Mouse (Mus musculus) midbrain, embryonic 12.5 days (tissue): ENCODE data around the gene Epas1. TPM values are rescaled to one million over a fixed set of nuclear protein-coding genes. Genes with fewer than 3 reads are reported as not detected.

Experiments used
- ATAC-seq: fragments of 200-750 bp; cut with Nextera tagmentation; 2 replicates; pipeline ENCODE4 v1.8.0; 2017; ENCODE audit warnings: low read depth, moderate TSS enrichment, moderate library complexity; ENCODE audit not compliant: low FRiP score
- H3K27ac ChIP-seq: fragments of 300-500 bp; sonication (generic); replicated peaks from 2 replicates; pipeline ENCODE4 v1.5.1; 2016; ENCODE audit warnings: mild to moderate bottlenecking
- H3K27me3 ChIP-seq: fragments of 300-500 bp; sonication (generic); 2 replicates; pipeline ENCODE4 v1.6.1; 2016; ENCODE audit warnings: mild to moderate bottlenecking
- H3K36me3 ChIP-seq: fragments of 300-500 bp; sonication (generic); 2 replicates; pipeline ENCODE4 v1.6.1; 2016
- H3K4me1 ChIP-seq: fragments of 300-500 bp; sonication (generic); 2 replicates; pipeline ENCODE4 v1.6.1; 2016
- H3K4me2 ChIP-seq: fragments of 300-500 bp; sonication (generic); replicated peaks from 2 replicates; pipeline ENCODE4 v1.6.1; 2016; ENCODE audit warnings: mild to moderate bottlenecking, moderate library complexity
- H3K4me3 ChIP-seq: fragments of 300-500 bp; sonication (generic); 2 replicates; pipeline ENCODE4 v1.5.1; 2016; ENCODE audit warnings: mild to moderate bottlenecking
- H3K9ac ChIP-seq: fragments of 300-500 bp; sonication (generic); replicated peaks from 2 replicates; pipeline ENCODE4 v1.6.1; 2016; ENCODE audit warnings: mild to moderate bottlenecking, moderate library complexity
- H3K9me3 ChIP-seq: fragments of 300-500 bp; sonication (generic); 2 replicates; pipeline ENCODE4 v1.6.1; 2016; ENCODE audit warnings: mild to moderate bottlenecking
- WGBS: fragments of 180-500 bp; shearing (Covaris S2); methylation state at CpG from one replicate; pipeline ENCODE4 v1.1.7; 2016; 5-methylcytosine and 5-hydroxymethylcytosine counted together
- polyA plus RNA-seq: library from polyadenylated mRNA; unstranded; fragments of >200 nt; fragmentation: Nextera tagmentation; extraction: Ambion mirVana; gene quantifications from 2 replicates; pipeline ENCODE4 v1.2.1, GENCODE M21; 2016

Epas1 gene
- polyA plus RNA-seq, 1 experiment from 2014 or later = 3.9 TPM

DNA sequence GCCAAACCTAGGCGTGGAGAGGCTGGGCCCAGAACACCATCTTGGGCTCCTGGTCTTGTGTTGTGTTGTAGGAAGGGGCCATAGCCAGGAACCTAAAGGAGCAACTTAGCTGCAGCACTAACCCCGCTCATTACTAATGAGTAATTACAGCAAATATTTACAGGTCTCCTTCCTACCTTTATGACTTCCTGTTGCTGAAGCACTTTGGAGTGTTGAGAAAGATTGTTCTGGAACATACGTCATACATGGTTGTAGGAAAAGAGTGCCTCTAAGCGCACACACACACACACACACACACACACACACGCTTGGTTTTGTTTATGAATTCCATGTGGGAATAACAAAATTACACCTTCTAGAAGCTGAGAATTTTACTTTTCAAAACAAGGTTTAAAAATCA is 8.4 kb downstream of the Epas1 start:
- WGBS = 92% methylated on average over 5 of the region's 5 CpGs
- H3K27ac ChIP-seq = no peak overlapping the region
- no peak overlapping the region for H3K4me3 ChIP-seq
- ATAC-seq = no peak
- H3K27me3 ChIP-seq = peaks cover 9% of the 10 kb centered on the region
- no peaks in the 10 kb centered on the region for H3K4me1 ChIP-seq
- H3K36me3 ChIP-seq = no peaks in the 10 kb centered on the region
- H3K9me3 ChIP-seq = no peaks in the 10 kb centered on the region
- H3K9ac ChIP-seq = no peak overlapping the region
- no peak overlapping the region for H3K4me2 ChIP-seq

DNA sequence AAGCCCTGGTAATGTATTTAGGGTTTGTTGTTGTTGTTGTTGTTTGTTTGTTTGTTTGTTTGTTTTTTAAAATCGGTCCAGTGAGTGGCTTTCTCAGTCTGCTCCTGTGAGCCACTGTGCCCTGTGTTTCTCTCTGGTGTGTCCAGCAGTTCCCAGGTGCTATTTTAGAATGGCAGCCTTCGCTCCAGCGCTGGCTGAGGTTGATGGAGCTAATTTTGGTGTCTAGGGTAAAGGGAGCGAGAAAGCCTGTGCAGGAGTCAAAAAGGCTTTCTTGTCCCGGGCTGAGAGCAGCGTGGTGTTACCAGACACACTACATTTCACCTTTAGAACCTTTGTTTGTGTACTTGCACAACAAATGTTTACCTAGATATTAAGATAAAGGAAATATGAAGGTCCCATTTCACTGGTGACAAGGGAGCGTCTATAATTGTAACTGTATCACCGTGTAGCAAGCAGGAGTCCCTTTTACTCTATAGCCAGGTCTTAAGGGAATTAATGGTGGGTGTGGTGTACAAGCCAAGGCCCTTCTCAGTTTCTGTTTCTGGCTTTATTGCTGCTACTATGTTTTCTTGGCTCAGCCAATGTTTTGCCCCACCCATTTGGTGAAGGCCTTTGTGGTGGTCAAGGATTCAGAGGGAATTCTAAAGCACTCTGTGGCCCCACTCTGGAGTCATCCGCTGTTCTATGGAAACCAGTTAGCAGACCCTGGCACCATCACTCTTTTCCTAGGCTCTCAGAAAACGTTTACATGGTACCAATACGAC is 9.2 kb downstream of the Epas1 start:
- Histone ChIP-seq H3K27me3 (peaks cover 2% of the 10 kb centered on the region; the same call in 1 of the 2 replicates), H3K4me3 (no peak overlapping the region), H3K9me3 (no peaks in the 10 kb centered on the region), H3K9ac (no peak overlapping the region), H3K4me1 (no peaks in the 10 kb centered on the region), H3K36me3 (no peaks in the 10 kb centered on the region), H3K4me2 (no peak overlapping the region), H3K27ac (no peak overlapping the region)
- WGBS = 86% methylated on average over 11 of the region's 11 CpGs
- no peak for ATAC-seq

DNA sequence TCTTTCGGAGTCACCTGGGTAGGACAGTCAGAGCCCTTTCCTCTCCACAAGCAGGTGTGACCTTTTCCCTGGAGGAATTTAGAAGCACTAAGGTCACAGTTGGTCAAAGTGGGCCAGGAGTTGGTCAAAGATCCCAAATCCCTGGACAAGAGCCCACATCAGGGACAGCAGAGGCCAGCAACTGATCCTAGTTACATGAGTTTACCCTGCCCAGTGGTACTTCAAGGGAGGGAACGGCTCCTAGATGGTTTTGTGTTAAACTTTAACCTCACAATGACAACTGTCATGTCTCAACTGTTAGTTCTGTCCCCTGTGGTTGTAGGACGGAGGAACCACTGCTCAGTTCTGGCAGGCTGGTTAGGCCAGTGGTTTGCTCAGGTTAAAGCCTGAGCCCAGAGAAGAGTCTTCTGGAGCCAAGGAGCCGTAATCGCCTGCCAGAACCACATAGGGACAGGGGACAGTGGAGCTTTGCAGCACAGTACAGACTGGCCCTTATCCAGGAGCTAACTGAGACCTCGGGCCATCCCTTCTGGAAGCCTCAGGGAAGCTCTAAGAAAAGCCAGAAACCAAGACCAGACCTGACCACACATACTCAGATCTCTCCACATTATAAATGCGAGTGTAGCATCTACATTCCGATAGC is 12.4 kb downstream of the Epas1 start:
- Histone ChIP-seq H3K27ac (no peak overlapping the region), H3K27me3 (no peaks in the 10 kb centered on the region), H3K4me3 (no peak overlapping the region), H3K9ac (no peak overlapping the region), H3K4me1 (no peaks in the 10 kb centered on the region), H3K9me3 (no peaks in the 10 kb centered on the region), H3K36me3 (no peaks in the 10 kb centered on the region), H3K4me2 (no peak overlapping the region)
- ATAC-seq = no peak
- 95% methylated on average over 8 of the region's 8 CpGs for WGBS

- WGBS = 91% methylated on average over 4 of the region's 4 CpGs
These were observed 12.9 kb downstream of the Epas1 start for GRCm38 (mm10) chr17:86766412-86766811.

DNA sequence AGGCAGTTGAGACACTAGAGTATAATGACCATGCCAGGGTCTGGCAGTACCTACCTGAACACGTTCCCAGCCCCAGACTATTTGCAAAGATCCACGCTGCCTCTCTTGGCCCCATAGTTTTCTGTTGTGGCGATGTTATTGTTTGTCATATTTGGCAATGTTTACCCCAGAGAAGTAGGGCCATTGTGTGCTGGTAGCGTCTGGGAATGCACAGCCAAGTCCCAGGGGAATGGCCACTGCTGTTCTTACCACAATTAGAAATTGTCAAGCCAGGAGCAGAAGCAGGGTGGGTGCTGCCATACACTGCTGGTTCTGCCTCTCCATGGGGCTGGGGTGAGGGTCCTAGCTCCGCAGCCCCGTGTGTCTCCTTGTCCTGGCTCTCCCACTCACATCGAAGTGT is 15.1 kb downstream of the Epas1 start:
- no peak overlapping the region for H3K27ac ChIP-seq
- no peak overlapping the region for H3K9ac ChIP-seq
- 78% methylated on average over 7 of the region's 7 CpGs for WGBS
- no peaks in the 10 kb centered on the region for H3K36me3 ChIP-seq
- no peaks in the 10 kb centered on the region for H3K4me1 ChIP-seq
- no peak for ATAC-seq
- H3K27me3 ChIP-seq = no peaks in the 10 kb centered on the region
- H3K4me3 ChIP-seq = no peak overlapping the region
- H3K4me2 ChIP-seq = no peak overlapping the region
- no peaks in the 10 kb centered on the region for H3K9me3 ChIP-seq

More at GRCm38 (mm10) chr17:86766412-86766811, 12.9 kb downstream of the Epas1 start:
- Histone ChIP-seq H3K4me2 (no peak overlapping the region), H3K9me3 (no peaks in the 10 kb centered on the region), H3K27me3 (no peaks in the 10 kb centered on the region), H3K4me1 (no peaks in the 10 kb centered on the region), H3K27ac (no peak overlapping the region), H3K4me3 (no peak overlapping the region), H3K9ac (no peak overlapping the region), H3K36me3 (no peaks in the 10 kb centered on the region)
- ATAC-seq = no peak

DNA sequence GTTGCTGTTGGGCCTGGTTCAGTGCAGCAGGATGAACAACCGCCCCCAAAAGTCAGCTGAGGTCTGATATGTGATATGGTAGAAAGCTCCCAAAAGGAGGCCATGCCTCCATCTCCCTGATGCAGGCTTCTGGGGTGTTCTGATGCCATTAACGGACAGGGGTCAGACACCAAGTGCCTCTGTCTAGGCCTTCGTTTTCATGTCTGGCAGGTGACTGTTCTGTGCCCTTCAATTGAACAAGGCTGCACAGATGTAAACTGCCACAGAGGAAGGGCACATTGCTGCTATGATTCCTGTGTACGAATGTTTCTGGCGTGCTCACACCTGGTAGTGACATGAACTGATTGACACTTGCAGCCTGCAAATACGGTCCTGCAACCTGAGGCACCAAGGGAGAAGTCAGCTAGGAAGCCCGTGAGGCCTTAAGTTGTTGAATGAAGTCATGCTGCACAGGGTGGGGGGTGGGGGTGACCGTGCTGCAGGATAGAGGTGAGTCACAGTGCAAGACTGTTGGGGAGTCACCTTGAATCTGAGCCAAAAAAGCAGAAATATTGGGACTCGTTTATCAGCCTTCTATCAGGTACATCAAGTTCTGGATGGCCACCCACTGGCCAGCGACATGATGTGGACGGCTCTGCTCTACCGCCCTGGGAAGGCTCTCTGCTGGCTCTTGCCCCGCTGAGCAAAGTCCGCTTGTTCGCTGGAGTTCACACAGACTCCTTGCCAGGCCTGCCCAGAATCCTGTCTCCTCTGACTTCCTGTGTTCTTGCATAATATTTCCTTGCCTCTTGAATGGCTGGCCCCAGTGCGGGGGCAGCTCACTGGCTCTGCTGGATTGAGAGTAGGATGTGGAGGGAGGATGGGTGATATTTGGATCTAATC is 16.1 kb downstream of the Epas1 start:
- Histone ChIP-seq H3K9ac (no peak overlapping the region), H3K27ac (no peak overlapping the region), H3K4me1 (no peaks in the 10 kb centered on the region), H3K4me2 (no peak overlapping the region), H3K36me3 (no peaks in the 10 kb centered on the region), H3K4me3 (no peak overlapping the region), H3K27me3 (no peaks in the 10 kb centered on the region), H3K9me3 (no peaks in the 10 kb centered on the region)
- 81% methylated on average over 16 of the region's 16 CpGs for WGBS
- ATAC-seq = no peak

DNA sequence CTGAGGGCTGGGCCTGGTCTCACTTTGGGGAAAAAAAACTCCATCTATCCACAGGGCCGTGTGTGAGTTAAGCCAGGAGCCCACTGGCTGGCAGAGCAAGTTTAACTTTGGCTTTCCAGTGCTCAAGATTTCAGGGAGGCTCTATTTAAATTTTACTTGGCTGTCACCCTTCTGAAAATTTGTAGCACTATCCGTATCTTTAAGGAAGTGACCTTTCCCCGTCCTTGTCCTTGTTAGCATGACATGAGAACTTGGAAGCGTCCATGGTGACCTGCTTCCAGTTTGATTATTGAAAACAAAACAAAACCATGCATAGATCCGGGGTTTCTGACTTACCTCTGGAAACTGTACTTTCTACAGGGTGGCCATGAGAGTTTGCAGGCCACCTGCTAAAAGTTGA is 17.3 kb downstream of the Epas1 start:
- no peak overlapping the region for H3K27ac ChIP-seq

GRCm38 (mm10) chr17:86772035-86772434 is 18.5 kb downstream of the Epas1 start:
- no peaks in the 10 kb centered on the region for H3K9me3 ChIP-seq
- H3K4me3 ChIP-seq = no peak overlapping the region
- no peak overlapping the region for H3K4me2 ChIP-seq
- ATAC-seq = no peak
- no peaks in the 10 kb centered on the region for H3K4me1 ChIP-seq
- no peak overlapping the region for H3K27ac ChIP-seq
- WGBS = 85% methylated on average over 11 of the region's 11 CpGs
- no peak overlapping the region for H3K9ac ChIP-seq
- no peaks in the 10 kb centered on the region for H3K36me3 ChIP-seq
- H3K27me3 ChIP-seq = no peaks in the 10 kb centered on the region

More for the DNA sequence above, 17.3 kb downstream of the Epas1 start:
- Histone ChIP-seq H3K4me1 (no peaks in the 10 kb centered on the region), H3K4me2 (no peak overlapping the region), H3K9ac (no peak overlapping the region), H3K27me3 (no peaks in the 10 kb centered on the region), H3K36me3 (no peaks in the 10 kb centered on the region), H3K4me3 (no peak overlapping the region), H3K9me3 (no peaks in the 10 kb centered on the region)
- no peak for ATAC-seq
- WGBS = 78% methylated on average over 5 of the region's 5 CpGs

- no peak for ATAC-seq
- Histone ChIP-seq H3K27me3 (no peaks in the 10 kb centered on the region), H3K9me3 (no peaks in the 10 kb centered on the region), H3K4me2 (no peak overlapping the region), H3K4me1 (no peaks in the 10 kb centered on the region), H3K9ac (no peak overlapping the region), H3K27ac (no peak overlapping the region), H3K4me3 (no peak overlapping the region), H3K36me3 (no peaks in the 10 kb centered on the region)
- 89% methylated on average over 15 of the region's 15 CpGs for WGBS
These were observed 19.6 kb downstream of the Epas1 start for GRCm38 (mm10) chr17:86772929-86773588.

DNA sequence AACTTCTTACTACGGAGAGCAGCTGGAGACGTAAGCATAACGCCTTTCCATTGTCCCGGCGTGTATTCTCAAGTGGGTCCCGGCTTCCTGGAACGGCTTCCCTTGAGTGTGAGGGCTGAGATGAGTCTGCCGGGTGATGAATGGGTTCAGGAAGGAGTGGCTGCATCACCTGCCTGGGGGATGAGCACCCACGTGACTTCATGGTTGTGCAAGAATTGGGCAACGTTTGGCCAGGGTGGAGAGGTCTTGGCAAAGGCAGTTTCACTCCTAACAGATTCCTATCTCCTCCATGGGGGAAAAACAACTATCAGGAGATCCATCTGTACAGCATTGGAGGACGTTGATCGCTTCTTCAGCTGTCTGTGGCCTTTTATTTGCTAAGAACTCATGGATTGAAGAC is 23.0 kb downstream of the Epas1 start:
- no peak overlapping the region for H3K27ac ChIP-seq
- no peak for ATAC-seq
- no peaks in the 10 kb centered on the region for H3K9me3 ChIP-seq
- no peaks in the 10 kb centered on the region for H3K36me3 ChIP-seq
- H3K9ac ChIP-seq = no peak overlapping the region
- no peaks in the 10 kb centered on the region for H3K27me3 ChIP-seq
- no peak overlapping the region for H3K4me2 ChIP-seq
- no peaks in the 10 kb centered on the region for H3K4me1 ChIP-seq
- H3K4me3 ChIP-seq = no peak overlapping the region
- 86% methylated on average over 12 of the region's 12 CpGs for WGBS

GRCm38 (mm10) chr17:86778147-86778546 is 24.6 kb downstream of the Epas1 start:
- no peak for ATAC-seq
- WGBS = 93% methylated on average over 6 of the region's 6 CpGs
- no peaks in the 10 kb centered on the region for H3K4me1 ChIP-seq
- no peaks in the 10 kb centered on the region for H3K27me3 ChIP-seq
- no peak overlapping the region for H3K4me3 ChIP-seq
- H3K27ac ChIP-seq = no peak overlapping the region
- no peak overlapping the region for H3K9ac ChIP-seq
- H3K4me2 ChIP-seq = no peak overlapping the region
- no peaks in the 10 kb centered on the region for H3K36me3 ChIP-seq
- H3K9me3 ChIP-seq = no peaks in the 10 kb centered on the region
